Mouse (Mus musculus): ENCODE measurements at regions not wholly inside any gene's neighbourhood (a gene's known extent, or its start where the extent isn't known, plus 50 kb on each side); places are given as distances from the start of the nearest gene placed in this dataset.

DNA sequence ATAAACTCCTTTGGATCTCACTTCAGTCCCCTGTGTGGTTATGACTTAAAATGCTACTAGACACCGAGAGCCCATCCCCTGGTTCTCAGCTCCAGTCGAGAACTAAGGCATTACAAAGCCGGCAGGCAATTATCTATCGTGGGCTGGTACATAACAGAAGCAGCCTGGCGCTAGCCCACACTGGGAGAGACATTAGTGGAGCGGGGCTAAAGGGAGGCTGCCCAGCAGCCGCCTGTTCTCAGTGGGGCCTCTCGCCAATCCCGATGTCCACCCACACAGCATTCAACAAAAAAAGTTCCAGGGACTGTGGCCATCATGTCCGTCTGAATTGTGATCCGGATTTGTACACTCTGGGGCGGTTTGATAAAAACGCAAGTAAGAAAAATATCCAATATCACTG lies 361.5 kb downstream of the Pdcd6ip start:
- H3K27me3 ChIP-seq = no peaks in the 10 kb centered on the region
- no peak overlapping the region for H3K27ac ChIP-seq
- no peaks in the 10 kb centered on the region for H3K36me3 ChIP-seq
- H3K9me3 ChIP-seq = no peaks in the 10 kb centered on the region
- no peaks in the 10 kb centered on the region; the same call in 1 of the 2 replicates for H3K4me1 ChIP-seq (replicated peaks)
- H3K9ac ChIP-seq (replicated peaks) = no peak overlapping the region
- no peak overlapping the region for H3K4me2 ChIP-seq (replicated peaks)
- WGBS = 64% methylated on average over 13 of the region's 13 CpGs
- ATAC-seq = no peak
- no peak overlapping the region for H3K4me3 ChIP-seq (replicated peaks)

DNA sequence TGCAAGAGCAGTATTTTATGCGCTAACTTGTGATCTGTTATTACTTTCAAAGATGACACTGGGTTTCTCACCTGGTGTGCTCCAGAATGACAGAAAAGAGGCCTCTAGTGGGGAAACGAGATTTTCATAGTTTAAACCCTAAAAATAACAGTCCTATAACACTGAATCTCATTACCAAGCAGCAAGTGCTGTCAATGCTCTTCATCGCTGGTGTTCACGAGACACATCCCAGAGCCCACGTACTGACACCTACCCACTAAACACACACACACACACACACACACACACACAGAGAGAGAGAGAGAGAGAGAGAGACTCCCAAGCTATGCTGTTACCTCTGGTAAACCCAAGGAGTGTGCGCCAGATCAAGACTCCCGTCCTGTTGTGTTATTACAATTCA lies 365.9 kb downstream of the Pdcd6ip start:
- Histone ChIP-seq H3K27me3 (no peaks in the 10 kb centered on the region), H3K36me3 (no peaks in the 10 kb centered on the region), H3K4me2 (replicated peaks) (no peak overlapping the region), H3K4me1 (replicated peaks) (no peaks in the 10 kb centered on the region; the same call in 1 of the 2 replicates), H3K27ac (no peak overlapping the region), H3K4me3 (replicated peaks) (no peak overlapping the region), H3K9ac (replicated peaks) (no peak overlapping the region), H3K9me3 (no peaks in the 10 kb centered on the region)
- 85% methylated on average over 7 of the region's 7 CpGs for WGBS
- ATAC-seq = no peak

DNA sequence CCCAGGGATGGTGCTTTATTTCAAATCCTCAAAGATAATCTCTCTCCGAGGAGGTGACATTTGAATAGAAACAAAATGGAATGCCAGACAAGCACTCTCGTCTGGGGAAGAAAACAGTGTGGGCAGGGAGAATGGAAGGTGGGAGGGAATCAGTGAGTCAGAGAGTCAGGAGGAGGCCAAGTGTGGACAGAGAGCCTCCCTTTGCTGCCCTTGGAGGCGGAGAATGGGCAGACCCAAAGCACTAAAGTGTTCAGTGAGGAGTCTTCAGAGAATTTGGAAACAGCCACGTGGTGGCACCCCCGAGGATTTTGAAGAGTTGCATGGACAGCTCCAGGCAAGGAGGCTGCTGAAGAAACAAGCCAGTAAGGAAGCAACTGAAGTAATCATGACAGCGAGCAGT lies 367.2 kb downstream of the Pdcd6ip start:
- Histone ChIP-seq H3K4me2 (replicated peaks) (no peak overlapping the region), H3K4me1 (replicated peaks) (no peaks in the 10 kb centered on the region), H3K27ac (no peak overlapping the region), H3K36me3 (no peaks in the 10 kb centered on the region), H3K9me3 (no peaks in the 10 kb centered on the region), H3K9ac (replicated peaks) (no peak overlapping the region), H3K4me3 (replicated peaks) (no peak overlapping the region), H3K27me3 (no peaks in the 10 kb centered on the region)
- no peak for ATAC-seq
- WGBS = 59% methylated on average over 6 of the region's 6 CpGs

DNA sequence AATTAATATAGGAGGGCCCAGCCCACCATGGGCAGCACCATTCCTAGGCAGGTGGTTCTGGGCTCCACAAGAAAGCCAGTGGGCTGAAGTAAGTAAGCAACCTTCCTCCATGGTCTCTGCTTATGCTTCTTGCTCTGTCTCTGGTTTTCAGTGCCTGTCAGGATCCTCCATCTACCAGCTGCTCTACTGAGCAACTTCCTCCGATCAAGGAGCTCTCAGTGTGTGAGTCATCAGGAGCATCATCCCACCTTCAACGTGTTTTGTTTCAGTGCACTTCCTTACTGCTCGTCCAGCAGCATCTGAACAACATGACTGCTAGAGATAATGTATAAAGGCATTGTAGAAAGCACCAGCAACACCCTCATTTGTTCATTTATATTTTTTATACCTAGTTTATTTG lies 368.0 kb downstream of the Pdcd6ip start:
- Histone ChIP-seq H3K9me3 (no peaks in the 10 kb centered on the region), H3K9ac (replicated peaks) (no peak overlapping the region), H3K4me2 (replicated peaks) (no peak overlapping the region), H3K27me3 (no peaks in the 10 kb centered on the region), H3K4me3 (replicated peaks) (no peak overlapping the region), H3K27ac (no peak overlapping the region), H3K4me1 (replicated peaks) (no peaks in the 10 kb centered on the region), H3K36me3 (no peaks in the 10 kb centered on the region)
- WGBS = 94% methylated on average over 3 of the region's 3 CpGs
- no peak for ATAC-seq

DNA sequence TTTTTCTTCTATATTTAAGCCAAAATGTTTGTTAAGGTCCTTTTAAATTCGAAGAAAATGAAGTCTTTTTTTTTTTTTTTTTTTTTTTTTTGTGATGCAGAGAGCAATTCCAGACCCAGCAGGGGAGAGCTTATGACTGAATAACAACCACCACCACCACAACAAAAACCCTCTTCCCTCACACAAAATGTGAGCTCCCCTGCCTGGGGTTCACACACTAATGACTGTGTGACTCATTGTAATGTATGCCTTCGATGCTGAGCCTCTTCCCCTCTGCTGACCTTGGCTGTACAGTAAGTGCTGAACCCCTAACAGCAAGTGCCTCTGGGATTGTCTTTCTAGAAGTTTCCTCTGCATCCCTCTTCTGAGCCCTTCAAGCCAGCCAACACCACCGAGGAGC lies 383.6 kb downstream of the Pdcd6ip start:
- Histone ChIP-seq H3K36me3 (no peaks in the 10 kb centered on the region), H3K4me3 (replicated peaks) (no peak overlapping the region), H3K9ac (replicated peaks) (no peak overlapping the region), H3K4me1 (replicated peaks) (no peaks in the 10 kb centered on the region), H3K4me2 (replicated peaks) (no peak overlapping the region), H3K9me3 (no peaks in the 10 kb centered on the region), H3K27me3 (no peaks in the 10 kb centered on the region), H3K27ac (no peak overlapping the region)
- ATAC-seq = no peak
- whole genome bisulfite sequencing = 55% methylated on average over 3 of the region's 3 CpGs

DNA sequence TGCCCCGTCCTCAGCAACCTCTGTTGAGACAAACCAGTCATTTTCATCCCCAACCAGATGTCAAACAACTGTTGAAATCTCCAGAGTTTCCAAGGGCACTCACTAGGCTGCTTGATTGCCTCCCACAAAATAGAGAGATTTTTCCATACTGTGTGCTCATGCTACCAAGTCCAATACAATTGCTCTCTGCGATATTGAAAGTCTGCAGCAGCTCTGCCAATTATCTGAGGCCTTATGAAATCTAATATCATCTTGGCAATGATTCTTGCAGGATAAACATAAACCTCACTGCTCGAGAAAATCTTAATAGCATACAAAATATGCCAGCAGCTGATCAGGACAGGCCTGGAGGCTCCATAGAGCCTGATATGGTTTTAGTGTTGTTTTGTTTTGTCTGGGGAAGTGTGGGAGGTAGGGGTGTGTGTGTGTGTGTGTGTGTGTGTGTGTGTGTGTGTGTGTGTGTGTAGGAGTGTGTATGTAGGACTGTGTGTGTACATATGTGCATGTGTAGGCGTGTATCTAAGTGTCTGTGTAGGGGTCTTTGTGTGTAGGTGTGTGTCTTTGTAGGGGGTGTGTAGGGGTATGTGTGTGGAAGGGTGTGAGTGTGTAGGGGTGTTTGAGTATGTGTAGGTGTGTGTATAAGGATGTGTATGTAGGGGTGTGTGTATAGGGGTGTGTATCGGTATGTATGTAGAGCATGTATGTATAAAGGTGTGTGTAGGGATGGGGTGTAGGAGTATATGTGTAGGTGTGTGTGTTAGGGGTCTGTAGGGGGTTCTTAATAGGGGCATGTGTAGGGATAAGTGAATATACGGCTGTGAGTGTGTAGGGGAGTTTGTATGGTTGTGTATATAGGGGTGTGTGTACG lies 398.1 kb downstream of the Pdcd6ip start:
- WGBS = 84% methylated on average over 7 of the region's 7 CpGs
- Histone ChIP-seq H3K4me3 (replicated peaks) (no peak overlapping the region), H3K4me2 (replicated peaks) (no peak overlapping the region)

DNA sequence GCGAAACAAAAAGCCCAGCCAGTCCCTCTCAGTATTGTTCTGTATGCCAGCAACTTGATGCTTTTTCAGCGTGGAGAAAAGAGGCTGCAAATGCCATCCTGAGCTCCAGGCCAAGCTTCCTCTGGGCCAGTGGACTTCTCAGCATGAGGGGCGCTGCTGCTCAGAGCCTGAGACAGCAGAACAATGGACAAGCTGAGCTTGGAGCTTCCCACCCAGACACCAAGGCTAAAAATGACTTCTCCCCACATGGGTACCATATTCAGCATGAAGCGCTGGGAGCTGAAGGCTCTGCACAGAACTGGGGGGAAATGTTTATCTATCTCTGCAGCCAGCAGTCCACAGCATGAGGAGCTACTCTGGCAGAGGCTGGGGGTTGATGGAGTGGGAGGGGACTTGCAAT lies 402.3 kb downstream of the Pdcd6ip start:
- Histone ChIP-seq H3K36me3 (no peaks in the 10 kb centered on the region), H3K27ac (no peak overlapping the region; the same call in 1 of the 2 replicates), H3K9ac (replicated peaks) (no peak overlapping the region), H3K9me3 (no peaks in the 10 kb centered on the region), H3K27me3 (0 out of 2 replicates have a peak, but pooled peaks cover 3% of the 10 kb centered on the region), H3K4me1 (replicated peaks) (peaks cover 8% of the 10 kb centered on the region; the same call in 1 of the 2 replicates), H3K4me2 (replicated peaks) (no peak overlapping the region), H3K4me3 (replicated peaks) (no peak overlapping the region)
- 22% methylated on average over 4 of the region's 4 CpGs for WGBS
- 0 out of 2 replicates have a peak, but pooled peaks have one; percentile 24 for ATAC-seq

More for the DNA sequence above, 398.1 kb downstream of the Pdcd6ip start:
- Histone ChIP-seq H3K36me3 (no peaks in the 10 kb centered on the region), H3K27ac (no peak overlapping the region), H3K9ac (replicated peaks) (no peak overlapping the region), H3K27me3 (no peaks in the 10 kb centered on the region), H3K4me1 (replicated peaks) (peaks cover 6% of the 10 kb centered on the region; the same call in 1 of the 2 replicates), H3K9me3 (no peaks in the 10 kb centered on the region)
- ATAC-seq = no peak

DNA sequence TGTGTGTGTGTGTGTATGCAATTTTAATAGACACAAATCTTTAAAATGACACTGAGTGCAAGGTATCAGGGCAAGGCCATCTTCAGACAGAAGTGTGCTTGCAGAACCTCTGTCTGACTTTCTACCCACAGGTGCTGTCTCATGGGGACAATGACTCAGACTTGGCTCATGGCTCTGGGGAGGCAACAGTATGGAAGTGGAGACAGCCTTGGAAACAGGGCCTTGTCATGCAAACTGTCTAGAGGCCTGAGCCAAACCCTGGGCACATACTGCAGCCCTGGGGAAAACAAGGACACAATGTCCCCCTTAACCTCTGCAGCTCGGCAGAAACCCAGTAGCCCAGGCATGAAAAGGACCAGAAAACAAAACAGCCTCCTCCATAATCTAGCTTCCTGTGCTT lies 405.6 kb downstream of the Pdcd6ip start:
- H3K4me1 ChIP-seq (replicated peaks) = peaks cover 17% of the 10 kb centered on the region
- H3K27ac ChIP-seq = no peak overlapping the region
- H3K9ac ChIP-seq (replicated peaks) = no peak overlapping the region
- H3K27me3 ChIP-seq = 0 out of 2 replicates have a peak, but pooled peaks cover 3% of the 10 kb centered on the region
- H3K9me3 ChIP-seq = no peaks in the 10 kb centered on the region
- H3K4me2 ChIP-seq (replicated peaks) = no peak overlapping the region
- H3K4me3 ChIP-seq (replicated peaks) = no peak overlapping the region
- WGBS = 29% methylated on average over 1 of the region's 1 CpGs
- H3K36me3 ChIP-seq = no peaks in the 10 kb centered on the region
- no peak for ATAC-seq

DNA sequence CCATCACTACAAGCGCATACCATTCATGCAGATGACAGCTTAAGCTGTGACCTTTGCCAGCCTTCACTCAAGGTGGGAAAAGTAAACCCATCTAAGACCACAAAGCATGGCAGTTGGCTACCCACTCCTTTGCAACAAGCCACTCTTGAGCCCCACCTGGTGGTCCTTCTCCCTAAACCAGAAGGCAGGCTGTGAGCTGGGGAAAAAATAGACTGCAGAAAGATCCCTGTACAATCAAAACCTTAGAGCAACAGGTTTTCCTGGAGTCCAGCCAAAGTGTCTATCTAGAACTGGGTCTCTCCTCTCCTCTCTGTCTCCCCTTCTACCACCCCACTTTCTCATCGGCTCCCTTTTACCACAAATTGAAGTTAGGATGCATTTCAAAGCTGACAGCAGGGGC lies 407.2 kb downstream of the Pdcd6ip start:
- no peaks in the 10 kb centered on the region for H3K9me3 ChIP-seq
- H3K27ac ChIP-seq = no peak overlapping the region
- ATAC-seq = no peak
- H3K4me2 ChIP-seq (replicated peaks) = no peak overlapping the region
- no peaks in the 10 kb centered on the region for H3K36me3 ChIP-seq
- peaks cover 15% of the 10 kb centered on the region for H3K4me1 ChIP-seq (replicated peaks)
- 34% methylated on average over 2 of the region's 2 CpGs for WGBS
- 0 out of 2 replicates have a peak, but pooled peaks cover 3% of the 10 kb centered on the region for H3K27me3 ChIP-seq
- no peak overlapping the region for H3K4me3 ChIP-seq (replicated peaks)
- H3K9ac ChIP-seq (replicated peaks) = no peak overlapping the region

DNA sequence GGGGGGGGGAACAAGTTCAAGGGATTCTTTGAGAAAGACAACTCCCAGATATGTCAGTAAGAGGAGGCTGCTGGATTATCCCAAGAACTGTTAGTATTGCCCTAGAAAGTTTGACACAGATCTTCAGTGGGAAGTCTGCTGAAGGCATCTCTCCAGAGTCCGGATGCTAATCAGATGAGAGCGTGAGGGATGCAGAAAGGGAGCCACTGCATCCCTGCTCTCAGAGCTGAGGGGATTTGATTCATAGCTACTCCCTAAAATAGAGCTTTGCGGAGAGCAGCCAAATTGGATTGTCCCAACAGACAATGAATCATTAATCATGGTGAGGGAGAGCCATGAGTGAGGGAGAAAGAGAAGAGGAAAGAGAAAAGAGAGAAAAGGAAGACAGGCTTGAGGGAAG lies 408.2 kb downstream of the Pdcd6ip start:
- Histone ChIP-seq H3K27me3 (0 out of 2 replicates have a peak, but pooled peaks cover 3% of the 10 kb centered on the region), H3K4me1 (replicated peaks) (peaks cover 11% of the 10 kb centered on the region; the same call in 1 of the 2 replicates), H3K9ac (replicated peaks) (no peak overlapping the region), H3K27ac (no peak overlapping the region), H3K9me3 (no peaks in the 10 kb centered on the region), H3K4me2 (replicated peaks) (no peak overlapping the region), H3K4me3 (replicated peaks) (no peak overlapping the region), H3K36me3 (no peaks in the 10 kb centered on the region)
- ATAC-seq = no peak
- WGBS = 16% methylated on average over 3 of the region's 3 CpGs

DNA sequence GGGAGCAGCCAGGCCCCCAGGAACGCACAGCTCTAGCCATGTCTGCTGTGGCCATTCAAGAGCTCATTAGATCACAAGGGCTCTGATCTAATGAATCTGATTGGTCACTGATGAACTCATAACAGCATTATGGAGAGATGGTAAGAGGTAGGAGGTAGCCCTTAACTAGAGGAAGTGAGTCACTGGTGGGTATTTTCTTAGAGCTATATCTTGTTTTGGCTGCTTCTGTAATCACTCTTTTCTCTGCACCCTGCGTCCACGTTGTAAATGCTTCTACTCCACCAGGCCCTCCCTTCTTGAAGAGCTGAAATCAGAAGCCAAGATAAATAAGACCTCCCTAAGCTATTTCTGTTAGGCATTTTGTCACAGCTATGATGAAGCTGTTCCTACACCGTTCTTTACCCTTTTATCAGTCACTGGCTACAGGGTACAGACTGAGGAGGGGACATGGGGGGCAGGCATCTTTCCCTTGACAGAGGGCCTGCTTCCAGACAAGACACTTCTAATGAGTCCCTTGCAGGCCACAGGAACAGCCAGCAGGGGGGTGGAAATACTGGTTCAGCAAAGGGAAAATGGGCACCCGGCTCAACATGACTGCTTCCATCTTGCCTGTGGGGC lies 412.1 kb downstream of the Pdcd6ip start:
- Histone ChIP-seq H3K9ac (replicated peaks) (no peak overlapping the region), H3K36me3 (no peaks in the 10 kb centered on the region), H3K27me3 (0 out of 2 replicates have a peak, but pooled peaks cover 1% of the 10 kb centered on the region), H3K4me3 (replicated peaks) (no peak overlapping the region), H3K9me3 (no peaks in the 10 kb centered on the region), H3K4me2 (replicated peaks) (no peak overlapping the region), H3K4me1 (replicated peaks) (peaks cover 8% of the 10 kb centered on the region; the same call in 1 of the 2 replicates), H3K27ac (no peak overlapping the region)
- ATAC-seq = no peak
- WGBS = 83% methylated on average over 5 of the region's 5 CpGs

DNA sequence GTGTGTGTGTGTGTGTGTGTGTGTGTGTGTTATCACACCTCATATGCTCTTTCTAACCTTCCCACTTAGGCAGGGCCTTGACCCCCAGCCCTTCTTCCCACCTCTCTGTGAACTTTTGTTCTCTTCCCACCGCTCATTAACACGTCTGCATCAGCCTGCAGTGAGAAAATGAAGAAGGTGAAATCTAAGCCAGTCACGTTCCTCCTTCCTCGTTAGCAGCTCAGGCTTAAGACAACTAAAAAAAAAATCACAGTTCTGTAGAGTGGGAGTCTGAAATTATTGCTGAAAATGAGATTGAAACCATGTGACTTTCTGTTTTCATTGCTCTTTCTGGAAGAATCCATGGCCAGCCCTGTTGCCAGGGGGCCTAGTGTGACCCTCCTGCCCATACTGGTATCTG lies 420.7 kb downstream of the Pdcd6ip start:
- H3K27me3 ChIP-seq = no peaks in the 10 kb centered on the region
- no peak overlapping the region for H3K9ac ChIP-seq (replicated peaks)
- no peaks in the 10 kb centered on the region for H3K4me1 ChIP-seq (replicated peaks)
- ATAC-seq = no peak
- H3K4me2 ChIP-seq (replicated peaks) = no peak overlapping the region
- no peaks in the 10 kb centered on the region for H3K9me3 ChIP-seq
- H3K36me3 ChIP-seq = no peaks in the 10 kb centered on the region
- no peak overlapping the region for H3K4me3 ChIP-seq (replicated peaks)
- no peak overlapping the region for H3K27ac ChIP-seq
- 79% methylated on average over 4 of the region's 4 CpGs for WGBS

All from midbrain, embryonic 13.5 days (tissue).